Mouse (Mus musculus) megakaryocyte, adult 5-6 weeks (primary cell): ENCODE measurements around the gene Apoa2. TPM values are rescaled to one million over a fixed set of nuclear protein-coding genes. Genes with fewer than 3 reads are reported as not detected.

Experiments
- total RNA-seq, 2 experiments: library from RNA; stranded (forward) in 1 of 2; stranded (reverse) in 1 of 2; fragments of 153-499, 151-499 nt in 1 of 2; fragments of 221-1000, 200-1000 nt in 1 of 2; gene quantifications; 2 replicates each; pipeline versions ENCODE4 v1.2.3 to v1.2.4; 2015 to 2017

Gene Apoa2
- total RNA-seq, 2 experiments from 2014 or later, result not detected

Other genes with a start within 250 kb of the Apoa2 start
- gene Fcgr2b, start 248.5 kb upstream of the Apoa2 start, total RNA-seq (2015), result 226 and 271 TPM in 2 replicates
- gene Fcgr2b, start 248.5 kb upstream of the Apoa2 start, total RNA-seq (2017), result 174 and 196 TPM in 2 replicates
- gene Fcgr4, start 206.1 kb upstream of the Apoa2 start, total RNA-seq (2015), result 34.6 and 34.8 TPM in 2 replicates
- 30.0 and 47.4 TPM in 2 replicates for gene Fcgr4, start 206.1 kb upstream of the Apoa2 start, total RNA-seq (2017)
- 499 and 513 TPM in 2 replicates for gene Fcgr3, start 160.1 kb upstream of the Apoa2 start, total RNA-seq (2015)
- gene Fcgr3, start 160.1 kb upstream of the Apoa2 start, total RNA-seq (2017), result 540 and 572 TPM in 2 replicates
- 0.91 and 1.0 TPM in 2 replicates for gene Cfap126, start 111.1 kb upstream of the Apoa2 start, total RNA-seq (2015)
- gene Cfap126, start 111.1 kb upstream of the Apoa2 start, total RNA-seq (2017), result 0.59 TPM in 1 of 2 replicates, not detected in the other
- gene Sdhc, start 74.5 kb upstream of the Apoa2 start, total RNA-seq (2015), result 102 and 130 TPM in 2 replicates
- gene Sdhc, start 74.5 kb upstream of the Apoa2 start, total RNA-seq (2017), result 34.5 and 43.0 TPM in 2 replicates
- not detected in 2 replicates for gene Mpz, start 74.3 kb upstream of the Apoa2 start, total RNA-seq (2015)
- not detected in 2 replicates for gene Mpz, start 74.3 kb upstream of the Apoa2 start, total RNA-seq (2017)
- 1.2 and 1.4 TPM in 2 replicates for gene Pcp4l1, start 28.8 kb upstream of the Apoa2 start, total RNA-seq (2015)
- gene Pcp4l1, start 28.8 kb upstream of the Apoa2 start, total RNA-seq (2017), result 0.44 and 0.73 TPM in 2 replicates
- gene Nr1i3, start 11.1 kb upstream of the Apoa2 start, total RNA-seq (2015), result not detected in 2 replicates
- 0.04 TPM in 2 replicates for gene Nr1i3, start 11.1 kb upstream of the Apoa2 start, total RNA-seq (2017)
- 7.3 and 8.2 TPM in 2 replicates for gene Tomm40l, start 2.5 kb upstream of the Apoa2 start, total RNA-seq (2015)
- gene Tomm40l, start 2.5 kb upstream of the Apoa2 start, total RNA-seq (2017), result 8.5 and 14.4 TPM in 2 replicates
- gene Fcer1g, start 9.3 kb downstream of the Apoa2 start, total RNA-seq (2015), result 2,036 and 2,044 TPM in 2 replicates
- 995 and 1,060 TPM in 2 replicates for gene Fcer1g, start 9.3 kb downstream of the Apoa2 start, total RNA-seq (2017)
- not detected in 2 replicates for gene Adamts4, start 25.4 kb downstream of the Apoa2 start, total RNA-seq (2015)
- 0.12 TPM in 1 of 2 replicates, not detected in the other for gene Adamts4, start 25.4 kb downstream of the Apoa2 start, total RNA-seq (2017)
- gene Ndufs2, start 26.3 kb downstream of the Apoa2 start, total RNA-seq (2015), result 235 and 245 TPM in 2 replicates
- gene Ndufs2, start 26.3 kb downstream of the Apoa2 start, total RNA-seq (2017), result 276 and 306 TPM in 2 replicates
- gene B4galt3, start 45.3 kb downstream of the Apoa2 start, total RNA-seq (2015), result 17.8 and 20.4 TPM in 2 replicates
- 28.5 and 33.5 TPM in 2 replicates for gene B4galt3, start 45.3 kb downstream of the Apoa2 start, total RNA-seq (2017)
- gene Ppox, start 56.1 kb downstream of the Apoa2 start, total RNA-seq (2015), result 26.5 and 27.4 TPM in 2 replicates
- gene Ppox, start 56.1 kb downstream of the Apoa2 start, total RNA-seq (2017), result 14.5 and 18.0 TPM in 2 replicates
- gene Usp21, start 62.9 kb downstream of the Apoa2 start, total RNA-seq (2015), result 41.1 and 41.9 TPM in 2 replicates
- 20.2 and 28.9 TPM in 2 replicates for gene Usp21, start 62.9 kb downstream of the Apoa2 start, total RNA-seq (2017)
- 95.3 and 105 TPM in 2 replicates for gene Ufc1, start 70.0 kb downstream of the Apoa2 start, total RNA-seq (2015)
- 54.6 and 78.6 TPM in 2 replicates for gene Ufc1, start 70.0 kb downstream of the Apoa2 start, total RNA-seq (2017)
- 22.4 and 23.6 TPM in 2 replicates for gene Dedd, start 104.1 kb downstream of the Apoa2 start, total RNA-seq (2015)
- gene Dedd, start 104.1 kb downstream of the Apoa2 start, total RNA-seq (2017), result 12.1 and 13.1 TPM in 2 replicates
- gene Nit1, start 120.6 kb downstream of the Apoa2 start, total RNA-seq (2015), result 6.5 and 9.7 TPM in 2 replicates
- gene Nit1, start 120.6 kb downstream of the Apoa2 start, total RNA-seq (2017), result 37.1 and 39.2 TPM in 2 replicates
- gene Pfdn2, start 120.6 kb downstream of the Apoa2 start, total RNA-seq (2015), result 26.1 and 38.4 TPM in 2 replicates
- 16.0 and 27.3 TPM in 2 replicates for gene Pfdn2, start 120.6 kb downstream of the Apoa2 start, total RNA-seq (2017)
- 0.09 TPM in 1 of 2 replicates, not detected in the other for gene Klhdc9, start 135.7 kb downstream of the Apoa2 start, total RNA-seq (2015)
- 0.16 and 0.59 TPM in 2 replicates for gene Klhdc9, start 135.7 kb downstream of the Apoa2 start, total RNA-seq (2017)
- gene Nectin4, start 145.0 kb downstream of the Apoa2 start, total RNA-seq (2015), result 0.66 and 1.2 TPM in 2 replicates
- gene Nectin4, start 145.0 kb downstream of the Apoa2 start, total RNA-seq (2017), result 1.3 and 2.1 TPM in 2 replicates
- 95.6 and 105 TPM in 2 replicates for gene Arhgap30, start 163.9 kb downstream of the Apoa2 start, total RNA-seq (2015)
- 231 and 235 TPM in 2 replicates for gene Arhgap30, start 163.9 kb downstream of the Apoa2 start, total RNA-seq (2017)
- gene Usf1, start 186.3 kb downstream of the Apoa2 start, total RNA-seq (2015), result 23.0 and 27.0 TPM in 2 replicates
- 76.7 and 80.1 TPM in 2 replicates for gene Usf1, start 186.3 kb downstream of the Apoa2 start, total RNA-seq (2017)
- 3.8 and 4.1 TPM in 2 replicates for gene Tstd1, start 193.8 kb downstream of the Apoa2 start, total RNA-seq (2015)
- gene Tstd1, start 193.8 kb downstream of the Apoa2 start, total RNA-seq (2017), result 0.61 and 5.1 TPM in 2 replicates
- 0.33 and 0.59 TPM in 2 replicates for gene F11r, start 212.5 kb downstream of the Apoa2 start, total RNA-seq (2015)
- gene F11r, start 212.5 kb downstream of the Apoa2 start, total RNA-seq (2017), result not detected in 2 replicates